Mouse (Mus musculus): Measurements from ENCODE around the gene Aph1a.
"Not testable (repeated sequence)": the region's sequence is repeated elsewhere in the genome, so short reads cannot be mapped to it uniquely, and the experiment has no call there.

Aph1a gene

DNA sequence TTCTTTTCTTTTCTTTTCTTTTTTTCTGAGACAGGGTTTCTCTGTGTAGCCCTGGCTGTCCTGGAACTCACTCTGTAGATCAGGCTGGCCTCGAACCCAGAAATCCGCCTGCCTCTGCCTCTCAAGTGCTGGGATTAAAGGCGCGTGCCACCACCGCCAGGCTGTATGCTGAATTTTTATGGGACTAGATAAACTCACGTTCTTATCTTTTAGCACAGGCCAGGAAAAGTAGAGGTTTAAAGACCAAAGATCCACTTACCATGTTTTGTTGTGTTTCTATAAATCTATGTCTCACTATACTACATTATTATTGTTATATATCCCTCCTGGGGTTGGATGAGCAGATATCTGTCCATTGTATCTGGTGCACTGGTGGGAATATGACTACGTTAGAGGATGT is 29.7 kb downstream of the Aph1a start:
- not testable (repeated sequence) for DNase-seq

DNA sequence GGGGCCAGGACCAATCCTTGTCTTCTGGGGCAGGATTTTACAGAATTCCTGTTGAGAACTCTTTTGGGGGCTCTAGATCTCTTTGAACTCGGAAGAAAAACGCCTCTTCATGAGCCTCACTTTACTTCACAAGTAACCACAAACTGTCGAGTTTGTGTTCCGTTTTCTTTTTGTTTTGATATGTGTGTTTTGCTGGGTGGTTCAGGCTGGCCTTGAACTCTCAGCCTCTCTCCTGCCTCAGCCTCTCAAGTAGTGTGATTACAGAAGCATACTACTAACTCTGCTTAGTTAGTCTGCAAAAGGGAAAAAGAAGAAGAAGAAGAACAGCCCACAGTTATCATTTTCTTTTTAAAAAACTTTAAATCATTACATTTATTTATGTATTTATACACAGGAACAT is 30.4 kb downstream of the Aph1a start:
- DNase-seq, result no peak

GRCm38 (mm10) chr3:95925087-95925486 is 31.3 kb downstream of the Aph1a start:
- DNase-seq, result no peak

- no peak for DNase-seq
Observed at GRCm38 (mm10) chr3:95928261-95928657, 34.5 kb downstream of the Aph1a start.

DNA sequence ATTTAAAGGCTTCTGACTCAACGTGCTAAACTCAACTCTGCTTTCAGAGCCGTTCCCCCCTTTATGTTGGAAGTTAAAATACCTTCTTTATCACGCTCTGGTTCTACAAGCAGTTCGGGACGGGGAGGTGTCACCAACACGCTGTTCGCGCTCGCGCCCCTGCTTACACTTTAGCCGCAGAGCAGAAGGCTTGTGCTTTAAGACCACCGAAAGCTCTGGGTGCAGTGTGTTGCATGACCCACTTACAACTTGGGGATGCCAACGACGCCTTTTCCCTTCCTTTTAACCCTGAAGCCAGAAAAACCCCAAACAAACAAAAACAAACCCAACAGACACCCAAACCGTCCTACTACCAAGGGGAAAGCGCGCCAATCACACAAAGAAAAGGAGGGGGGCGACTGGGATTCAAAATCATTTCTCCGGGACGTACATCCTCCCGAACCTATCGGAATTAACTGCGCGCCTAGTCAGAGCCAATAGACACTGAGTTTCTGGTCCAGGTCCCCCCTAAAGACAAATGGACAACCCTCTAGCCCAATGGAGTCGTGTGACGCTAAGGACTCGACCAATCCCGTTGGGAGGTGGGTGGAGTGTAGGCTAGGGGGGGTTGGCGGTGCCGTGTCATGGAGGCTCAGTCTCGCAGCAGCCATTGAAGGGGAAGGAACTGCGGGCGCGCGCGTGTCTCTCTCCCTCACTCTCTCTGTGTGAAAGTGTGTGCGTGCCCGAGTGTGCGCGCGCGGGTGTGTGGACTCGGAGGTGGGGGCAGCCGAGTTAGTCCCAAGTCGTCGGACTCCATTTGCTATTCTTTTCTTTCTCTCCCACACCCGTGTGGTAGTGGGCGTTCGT is 35.1 kb downstream of the Aph1a start, which contains the start of gene Anp32e:
TSS of gene Anp32e (plus strand) at position 589 of the 846 bp plus-strand sequence.
- DNase-seq, result peak; percentile 96

- peak; percentile 58 for DNase-seq
Observed at GRCm38 (mm10) chr3:95929581-95930470, 36.1 kb downstream of the Aph1a start.

DNA sequence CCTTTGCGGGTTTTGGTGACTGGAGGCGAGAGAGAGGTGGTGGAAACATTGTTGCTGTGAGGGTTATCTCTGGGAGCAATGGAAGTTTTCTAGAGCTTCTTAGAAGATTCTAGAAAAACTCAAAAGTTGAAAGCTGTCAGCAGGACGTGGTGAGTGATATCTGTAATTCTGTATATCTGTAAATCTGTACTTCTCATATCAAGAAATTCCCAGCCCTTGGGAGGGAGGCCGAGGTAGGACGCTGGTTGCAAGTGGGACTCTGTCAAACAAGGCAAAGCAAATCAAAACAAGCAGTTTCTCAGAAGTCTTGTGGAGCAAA is 36.7 kb downstream of the Aph1a start:
- DNase-seq, result no peak

DNA sequence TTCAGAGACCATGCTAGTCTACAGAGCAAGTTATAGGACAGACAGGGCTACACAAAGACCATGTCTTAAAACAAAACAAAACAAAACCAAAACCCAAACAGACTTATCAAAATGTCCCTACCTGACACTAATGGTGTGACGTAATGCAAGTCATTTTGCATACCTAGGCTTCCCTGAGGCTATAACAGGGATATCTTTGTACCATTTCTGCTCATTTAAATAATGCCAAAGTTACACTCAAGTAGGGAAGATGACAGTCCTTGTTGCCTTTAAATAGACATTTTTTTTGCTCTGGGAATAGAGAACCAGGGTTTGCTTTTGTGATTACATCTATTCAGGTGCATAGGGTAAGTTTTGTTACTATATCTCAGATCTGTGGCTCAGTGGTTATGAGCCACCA is 37.7 kb downstream of the Aph1a start:
- DNase-seq, result no peak

DNA sequence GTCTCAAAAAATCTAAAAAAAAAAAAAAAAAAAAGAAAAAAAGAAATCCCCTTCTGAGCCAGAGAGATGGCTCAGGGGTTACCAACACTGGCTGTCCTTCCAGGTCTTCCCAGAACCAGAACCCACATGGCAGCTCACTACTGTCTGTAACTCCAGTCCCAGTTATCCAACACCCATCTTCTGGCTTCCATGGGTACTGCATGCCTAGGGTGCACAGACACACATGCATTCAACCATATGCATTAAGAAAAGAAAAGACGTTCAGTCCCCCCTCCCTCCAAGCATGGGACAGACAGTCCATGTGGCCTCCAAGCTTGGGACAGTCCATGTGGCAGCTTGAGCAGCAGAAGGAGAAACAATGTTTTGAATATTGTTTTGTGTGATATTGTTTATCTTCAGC is 38.4 kb downstream of the Aph1a start:
- DNase-seq, result no peak

GRCm38 (mm10) chr3:95932566-95932965 is 38.8 kb downstream of the Aph1a start:
- DNase-seq, result no peak

- no peak for DNase-seq
Observed at GRCm38 (mm10) chr3:95933111-95933750, 39.5 kb downstream of the Aph1a start.

GRCm38 (mm10) chr3:95934448-95934847 is 40.7 kb downstream of the Aph1a start:
- DNase-seq, result no peak

- DNase-seq, result no peak
Observed at GRCm38 (mm10) chr3:95938217-95938616, 44.4 kb downstream of the Aph1a start.

DNA sequence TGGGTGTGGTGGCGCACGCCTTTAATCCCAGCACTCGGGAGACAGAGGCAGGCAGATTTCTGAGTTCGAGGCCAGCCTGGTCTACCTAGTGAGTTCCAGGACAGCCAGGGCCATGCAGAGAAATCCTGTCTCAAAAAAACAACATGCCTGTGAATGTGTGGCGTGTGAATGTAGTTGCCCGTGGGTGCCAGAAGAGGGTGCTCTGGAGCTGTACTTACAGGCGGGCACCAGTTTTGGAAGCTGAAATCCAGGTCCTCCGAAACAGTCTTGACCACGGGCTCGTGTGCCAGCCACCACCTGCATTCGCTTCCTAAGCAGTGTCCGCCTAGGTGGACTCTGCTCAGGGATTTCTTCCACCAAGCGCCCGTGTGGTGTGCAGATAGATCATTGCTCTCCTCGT is 45.1 kb downstream of the Aph1a start:
- peak in 1 of 2 experiments; percentile 27 for DNase-seq

DNA sequence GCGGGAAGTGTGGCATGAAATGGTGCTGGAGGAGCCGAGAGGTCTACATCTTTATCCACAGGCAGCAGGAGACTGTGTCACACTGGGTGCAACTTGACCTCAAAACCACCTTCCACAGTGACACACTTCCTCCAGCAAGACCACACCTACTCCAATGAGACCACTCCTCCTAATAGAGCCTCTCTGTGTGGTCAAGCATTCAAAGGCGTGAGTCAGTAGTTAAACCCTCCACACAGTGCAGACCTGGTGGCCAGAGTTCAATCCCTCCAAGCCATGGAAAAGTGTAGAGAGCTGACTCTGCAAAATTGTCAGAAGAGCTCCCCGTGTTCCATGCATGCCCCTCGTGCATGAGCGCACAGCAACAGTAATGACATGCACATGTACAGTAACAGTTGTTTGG is 49.0 kb downstream of the Aph1a start:
- DNase-seq, result no peak

DNA sequence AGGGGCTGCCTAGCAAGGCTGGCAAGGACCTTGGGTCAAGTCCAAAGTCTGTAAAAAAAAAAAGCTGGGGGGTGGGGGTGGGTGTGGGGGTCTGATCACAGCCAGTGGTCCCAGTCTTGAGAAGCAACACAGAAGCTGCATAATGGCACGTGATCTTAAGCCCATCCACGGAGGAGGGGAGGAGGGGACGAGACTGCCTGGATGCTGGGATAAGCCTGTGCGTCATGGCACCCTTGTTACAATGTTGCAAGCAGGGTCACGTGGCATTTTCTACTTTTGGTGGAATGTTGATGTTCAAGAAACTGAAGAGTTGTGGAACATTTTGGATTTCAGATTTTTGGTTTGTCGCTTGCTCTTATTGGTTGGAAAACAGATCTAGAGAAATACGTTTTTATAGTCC is 49.5 kb downstream of the Aph1a start:
- no peak for DNase-seq

GRCm38 (mm10) chr3:95944742-95945141 is 51.0 kb downstream of the Aph1a start:
- DNase-seq, result no peak

DNA sequence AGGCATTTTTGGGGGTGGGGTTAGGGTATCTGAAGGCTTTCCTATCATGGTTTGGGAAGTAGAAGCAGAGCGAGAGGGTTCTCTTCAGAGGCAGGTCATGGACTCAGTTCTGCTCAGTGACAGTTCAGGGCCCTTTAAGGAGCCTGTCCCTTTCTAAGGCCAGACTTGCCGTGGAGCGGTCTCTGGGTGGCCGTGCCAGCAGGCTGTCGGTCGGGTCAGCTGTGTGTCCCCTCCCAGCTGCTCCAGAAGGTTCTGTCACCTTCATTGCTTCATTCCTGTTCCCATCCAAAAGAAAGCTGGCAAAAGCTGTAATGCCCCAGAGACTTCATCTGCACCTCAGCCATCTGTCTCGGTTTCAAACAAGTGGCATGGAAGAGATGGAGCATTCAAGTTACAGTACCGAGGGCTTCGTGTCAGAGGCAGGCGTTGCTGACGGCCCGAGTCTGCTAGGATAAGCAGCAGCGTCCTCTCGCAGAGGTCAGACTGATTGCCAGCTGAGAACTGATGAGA is 52.0 kb downstream of the Aph1a start:
- DNase-seq, result no peak

Data from cerebellum, postnatal 25 days (tissue).